ENCODE assay signal across 8 mouse cellular contexts in genomic region chr2:84455236-84455799, GRCm38 (mm10). TPM values are rescaled to one million over a fixed set of nuclear protein-coding genes. Genes with fewer than 3 reads are reported as not detected.
DNase-seq lines count a peak whose midpoint lies in the region; ATAC-seq lines count a peak whose summit lies in the region.

No protein-coding gene starts in this region.

- no peak overlapping the region for H3K4me3 ChIP-seq in heart, embryonic 11.5 days (ENCODE audit: low read depth, low read length)
- no peak overlapping the region for H3K4me3 ChIP-seq in hindbrain, embryonic 15.5 days

- ATAC-seq in heart, embryonic 11.5 days (replicated peaks; ENCODE audit: insufficient number of reproducible peaks, low FRiP score, low TSS enrichment) = no peak
- ATAC-seq in hindbrain, embryonic 15.5 days (ENCODE audit: low FRiP score, low read depth) = peak; percentile 83
- ATAC-seq in megakaryocyte, adult 5-6 weeks (ENCODE audit: poor library complexity, severe bottlenecking) = peak; percentile 97

- 7% methylated on average over 5 of the region's 5 CpGs for WGBS in heart, embryonic 11.5 days (ENCODE audit: insufficient replicate concordance)
- WGBS in hindbrain, embryonic 15.5 days = 7% methylated on average over 5 of the region's 5 CpGs

- H3K9me3 ChIP-seq in heart, embryonic 11.5 days (replicated peaks; ENCODE audit: control insufficient read depth, low read length) = no peaks in the 10 kb centered on the region
- H3K9me3 ChIP-seq in hindbrain, embryonic 15.5 days = no peaks in the 10 kb centered on the region

- H3K36me3 ChIP-seq in heart, embryonic 11.5 days (ENCODE audit: control insufficient read depth, insufficient read depth, low read length) = no peaks in the 10 kb centered on the region
- no peaks in the 10 kb centered on the region for H3K36me3 ChIP-seq in hindbrain, embryonic 15.5 days

- no peaks in the 10 kb centered on the region for H3K27me3 ChIP-seq in heart, embryonic 11.5 days (ENCODE audit: control insufficient read depth, insufficient read depth, low read length)
- H3K27me3 ChIP-seq in hindbrain, embryonic 15.5 days = no peaks in the 10 kb centered on the region

- H3K9ac ChIP-seq in heart, embryonic 11.5 days (ENCODE audit: low read depth, low read length) = no peak overlapping the region
- no peak overlapping the region for H3K9ac ChIP-seq in hindbrain, embryonic 15.5 days

- H3K4me2 ChIP-seq in heart, embryonic 11.5 days = no peak overlapping the region; the same call in 1 of the 2 replicates
- peak overlapping the region; percentile 11; the same call in 1 of the 2 replicates for H3K4me2 ChIP-seq in hindbrain, embryonic 15.5 days

- H3K4me1 ChIP-seq in heart, embryonic 11.5 days (ENCODE audit: control insufficient read depth, insufficient read depth, low read length) = peaks cover 6% of the 10 kb centered on the region; the same call in 1 of the 2 replicates
- peaks cover 4% of the 10 kb centered on the region; the same call in 1 of the 2 replicates for H3K4me1 ChIP-seq in hindbrain, embryonic 15.5 days (replicated peaks)

- DNase-seq in heart, adult 18-20 months = peak; percentile 79 to 84
- DNase-seq in c-Kit-negative CD71-positive TER-119-positive erythroid progenitor cells, embryonic 14.5 days (ENCODE audit: low read depth, low spot score) = peak; percentile 68
- peak; percentile 50 for DNase-seq in fibroblast of lung, adult 2 months (ENCODE audit: low read depth)
- DNase-seq in layer of hippocampus, postnatal 14 days (ENCODE audit: low spot score in 2 of 2) = peak; percentile 45 to 88
- DNase-seq in spleen, postnatal 36 days (ENCODE audit: low spot score in 2 of 2) = peak; percentile 55 to 67

- no peak overlapping the region for H3K27ac ChIP-seq in heart, embryonic 11.5 days (ENCODE audit: low read depth, low read length)
- H3K27ac ChIP-seq in hindbrain, embryonic 15.5 days (replicated peaks) = no peak overlapping the region

RNA-seq across cellular contexts. Expression of gene Tfpi, which starts 21.3 kb away (rescaled TPM):
- total RNA-seq in heart, adult 18-20 months (2021) = 10 to 100 TPM; 48.7 to 70.1 TPM
- polyA plus RNA-seq in heart, embryonic 11.5 days (2014; fragmentation: Nextera tagmentation; extraction: Ambion mirVana) = 76.3 and 83.8 TPM in 2 replicates
- polyA plus RNA-seq in hindbrain, embryonic 15.5 days (2015; fragmentation: Nextera tagmentation; extraction: Ambion mirVana) = 17.2 and 19.6 TPM in 2 replicates
- total RNA-seq in layer of hippocampus, postnatal 14 days (2021) = 1 to 10 TPM; 4.3 to 6.0 TPM
- 7.0 and 8.3 TPM in 2 replicates for total RNA-seq in megakaryocyte, adult 5-6 weeks (2015)
- 7.5 and 8.4 TPM in 2 replicates for total RNA-seq in megakaryocyte, adult 5-6 weeks (2017)

RNA-seq across cellular contexts. Expression of gene Calcrl, which starts 30.1 kb away (rescaled TPM):
- 10 to 100 TPM; 25.3 to 27.4 TPM for total RNA-seq in heart, adult 18-20 months (2021)
- polyA plus RNA-seq in heart, embryonic 11.5 days (2014; fragmentation: Nextera tagmentation; extraction: Ambion mirVana) = 59.6 and 68.1 TPM in 2 replicates
- polyA plus RNA-seq in hindbrain, embryonic 15.5 days (2015; fragmentation: Nextera tagmentation; extraction: Ambion mirVana) = 12.1 and 15.2 TPM in 2 replicates
- 10 to 100 TPM in 1 of 2 experiments, 1 to 10 TPM in 1; 9.7 to 14.0 TPM for total RNA-seq in layer of hippocampus, postnatal 14 days (2021)
- 17.8 and 25.6 TPM in 2 replicates for total RNA-seq in megakaryocyte, adult 5-6 weeks (2015)
- 49.4 and 66.0 TPM in 2 replicates for total RNA-seq in megakaryocyte, adult 5-6 weeks (2017)

Comparison
In these comparisons a context has a peak if more than half of its experiments do, and no peak if none do; other contexts are left out.
1. RNA of gene Tfpi, which starts 21.3 kb away (total RNA-seq): 48.7 to 70.1 TPM in heart, adult 18-20 months; 7.0 to 8.4 TPM in megakaryocyte, adult 5-6 weeks and 4.3 to 6.0 TPM in layer of hippocampus, postnatal 14 days; every median in the first group is over 4 times any median in the second.
2. Peak in every context shown above with its lines, with median percentiles within 50 percentile points of each other: DNase-seq.